Mouse (Mus musculus): Measurements from ENCODE around the gene Cbx4. TPM values are rescaled to one million over a fixed set of nuclear protein-coding genes. Genes with fewer than 3 reads are reported as not detected.
A peak's percentile ranks its signal among the peaks of the same experiment; 100 is the strongest.

The Cbx4 gene
- polyA plus RNA-seq, 1 experiment: 9.3 TPM

DNA sequence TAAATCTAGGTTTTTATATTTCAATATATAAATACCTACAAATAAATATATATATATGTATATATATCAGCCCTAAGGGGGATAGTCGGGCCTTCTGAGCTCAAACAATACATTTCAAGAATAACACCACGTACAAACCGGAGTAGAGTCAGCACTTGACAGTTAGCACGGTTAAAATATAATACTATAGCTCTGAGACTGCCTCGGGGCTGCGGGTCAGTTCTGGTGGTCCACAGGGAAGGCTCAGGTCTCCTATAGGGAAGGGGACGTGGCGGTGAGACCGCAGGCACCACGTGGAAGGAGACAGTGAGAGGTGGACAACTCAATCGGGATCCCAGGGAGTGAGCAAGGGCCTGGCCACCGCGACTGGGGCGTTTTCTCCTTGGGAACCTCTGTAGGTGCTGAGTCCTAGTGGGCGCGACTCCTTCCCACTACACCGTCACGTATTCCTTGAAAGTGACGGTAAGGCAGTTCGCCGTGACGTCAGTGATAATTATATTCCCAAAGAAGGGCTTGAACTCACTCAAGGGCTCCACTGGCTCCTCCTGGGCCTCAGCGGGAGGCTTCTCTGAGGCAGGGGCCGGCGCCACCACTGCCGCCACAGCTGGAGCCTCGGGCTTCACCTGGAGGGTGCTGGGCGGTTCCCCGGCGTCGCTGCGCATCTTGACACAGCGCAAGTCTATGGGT, 5.4 kb downstream of the Cbx4 start:
- H3K36me3 ChIP-seq (ENCODE audit: control insufficient read depth, insufficient read depth, low read length): peaks cover 6% of the 10 kb centered on the region; the same call in 1 of the 2 replicates
- no peaks in the 10 kb centered on the region for H3K27me3 ChIP-seq (replicated peaks; ENCODE audit: control insufficient read depth, insufficient read depth, low read length)
- DNase-seq: no peak
- no peak overlapping the region for H3K4me3 ChIP-seq (ENCODE audit: insufficient read depth, low read depth, low read length)
- H3K4me1 ChIP-seq (ENCODE audit: control insufficient read depth, insufficient read depth, low read length): peaks cover 30% of the 10 kb centered on the region
- WGBS: 85% methylated on average over 33 of the region's 33 CpGs
- H3K27ac ChIP-seq (ENCODE audit: insufficient read depth, low read depth, low read length): no peak overlapping the region
- TF ChIP-seq POLR2A (IDR thresholded peaks at IDR 0.05; ENCODE audit: low read depth, low read length) (no peak), CTCF (conservative IDR thresholded peaks at IDR 0.05; ENCODE audit: insufficient read depth, insufficient read length, low read depth, low read length) (no peak)

DNA sequence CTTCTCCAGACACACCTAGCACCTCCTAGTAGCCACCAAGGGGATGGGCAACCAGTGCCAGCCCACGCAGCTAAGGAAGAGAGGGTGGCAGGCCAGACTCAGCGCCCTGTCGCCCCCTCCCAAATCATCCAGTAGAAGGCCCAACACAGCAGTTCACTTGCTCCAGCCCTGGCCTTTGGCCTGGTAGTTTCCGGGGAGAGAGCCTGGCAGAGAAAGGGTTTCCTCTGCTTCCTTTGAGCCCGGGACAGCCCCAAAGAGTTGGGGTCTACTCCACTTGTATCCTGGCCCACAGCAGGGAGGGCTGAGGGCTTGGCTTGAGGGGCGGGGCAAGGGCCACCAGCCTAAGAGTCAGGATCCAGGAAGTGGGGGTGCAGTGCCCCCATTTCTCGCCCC, 6.6 kb downstream of the Cbx4 start:
- H3K27ac ChIP-seq (ENCODE audit: insufficient read depth, low read depth, low read length): no peak overlapping the region
- no peaks in the 10 kb centered on the region for H3K27me3 ChIP-seq (replicated peaks; ENCODE audit: control insufficient read depth, insufficient read depth, low read length)
- H3K36me3 ChIP-seq (ENCODE audit: control insufficient read depth, insufficient read depth, low read length): peaks cover 6% of the 10 kb centered on the region; the same call in 1 of the 2 replicates
- H3K4me3 ChIP-seq (ENCODE audit: insufficient read depth, low read depth, low read length): no peak overlapping the region
- H3K4me1 ChIP-seq (ENCODE audit: control insufficient read depth, insufficient read depth, low read length): peaks cover 29% of the 10 kb centered on the region
- no peak for TF ChIP-seq CTCF (conservative IDR thresholded peaks at IDR 0.05; ENCODE audit: insufficient read depth, insufficient read length, low read depth, low read length)
- WGBS: 56% methylated on average over 7 of the region's 7 CpGs
- no peak for DNase-seq

DNA sequence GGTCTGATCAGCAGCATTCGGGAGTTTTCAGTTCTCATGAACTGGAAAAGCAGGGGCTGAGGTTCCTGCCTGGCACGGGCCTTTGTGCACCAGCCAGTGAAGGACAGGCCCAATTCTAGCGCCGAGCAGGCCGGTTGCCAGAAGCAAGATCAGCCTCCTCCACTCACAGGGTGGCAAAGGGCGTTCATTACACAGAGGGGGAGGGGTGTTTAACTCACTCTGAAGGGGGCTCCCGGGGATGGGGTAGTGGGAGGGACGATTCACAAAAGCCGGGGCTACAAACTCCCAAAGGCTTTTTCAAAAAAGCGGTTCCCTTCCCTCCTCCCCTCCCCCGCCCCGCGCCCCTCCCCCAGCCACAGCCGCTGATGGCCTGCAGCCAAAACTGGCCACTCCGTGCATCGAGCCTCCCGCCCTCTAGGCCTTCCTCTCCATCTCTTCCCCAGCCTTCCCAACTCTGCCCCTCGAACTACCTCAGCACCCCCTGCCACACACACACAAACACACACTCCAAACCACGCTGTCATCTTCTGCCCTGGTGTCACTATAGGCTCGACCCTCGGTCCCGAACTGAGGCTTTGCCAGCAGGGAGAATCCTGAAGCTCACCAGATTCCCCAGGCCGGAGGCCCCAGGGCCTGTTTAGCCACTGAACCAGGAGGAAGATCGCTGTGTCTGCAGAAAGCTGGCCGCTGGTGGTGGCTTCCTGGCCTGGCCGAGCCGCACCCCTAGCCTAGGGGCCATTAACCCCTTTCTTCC, 7.2 kb downstream of the Cbx4 start:
- no peak overlapping the region for H3K27ac ChIP-seq (ENCODE audit: insufficient read depth, low read depth, low read length)
- no peaks in the 10 kb centered on the region for H3K27me3 ChIP-seq (replicated peaks; ENCODE audit: control insufficient read depth, insufficient read depth, low read length)
- 9% methylated on average over 27 of the region's 27 CpGs for WGBS
- peaks cover 6% of the 10 kb centered on the region; the same call in 1 of the 2 replicates for H3K36me3 ChIP-seq (ENCODE audit: control insufficient read depth, insufficient read depth, low read length)
- no peak overlapping the region for H3K4me3 ChIP-seq (ENCODE audit: insufficient read depth, low read depth, low read length)
- peaks cover 26% of the 10 kb centered on the region for H3K4me1 ChIP-seq (ENCODE audit: control insufficient read depth, insufficient read depth, low read length)
- TF ChIP-seq CTCF (conservative IDR thresholded peaks at IDR 0.05; ENCODE audit: insufficient read depth, insufficient read length, low read depth, low read length) (no peak), POLR2A (IDR thresholded peaks at IDR 0.05; ENCODE audit: low read depth, low read length) (no peak)
- peak; percentile 88 for DNase-seq

DNA sequence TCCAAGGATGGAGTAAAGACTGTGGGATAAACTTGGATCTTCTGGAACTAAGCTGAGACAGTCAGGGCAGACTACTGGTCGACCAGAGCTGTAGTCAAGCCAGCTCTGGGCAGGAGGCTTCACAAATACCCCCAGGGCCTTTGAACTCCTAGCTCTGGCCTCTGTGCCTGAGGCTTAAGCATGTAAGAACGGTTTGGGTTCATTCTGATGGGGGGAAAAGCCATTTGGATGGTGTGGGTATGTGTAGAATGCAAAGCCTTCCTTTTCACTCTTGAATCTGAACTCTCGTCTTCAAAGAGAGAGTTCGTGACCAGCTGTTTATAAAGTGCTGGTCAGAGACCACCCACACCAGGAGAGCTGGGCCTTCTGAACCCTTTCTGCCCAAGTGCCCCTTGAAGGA, 8.3 kb downstream of the Cbx4 start:
- Histone ChIP-seq H3K4me1 (ENCODE audit: control insufficient read depth, insufficient read depth, low read length) (peaks cover 18% of the 10 kb centered on the region), H3K27ac (ENCODE audit: insufficient read depth, low read depth, low read length) (no peak overlapping the region), H3K36me3 (ENCODE audit: control insufficient read depth, insufficient read depth, low read length) (peaks cover 6% of the 10 kb centered on the region; the same call in 1 of the 2 replicates), H3K4me3 (ENCODE audit: insufficient read depth, low read depth, low read length) (no peak overlapping the region), H3K27me3 (replicated peaks; ENCODE audit: control insufficient read depth, insufficient read depth, low read length) (no peaks in the 10 kb centered on the region)
- TF ChIP-seq CTCF (conservative IDR thresholded peaks at IDR 0.05; ENCODE audit: insufficient read depth, insufficient read length, low read depth, low read length): no peak
- TF ChIP-seq POLR2A (IDR thresholded peaks at IDR 0.05; ENCODE audit: low read depth, low read length): no peak
- 86% methylated on average over 4 of the region's 4 CpGs for WGBS
- no peak for DNase-seq

DNA sequence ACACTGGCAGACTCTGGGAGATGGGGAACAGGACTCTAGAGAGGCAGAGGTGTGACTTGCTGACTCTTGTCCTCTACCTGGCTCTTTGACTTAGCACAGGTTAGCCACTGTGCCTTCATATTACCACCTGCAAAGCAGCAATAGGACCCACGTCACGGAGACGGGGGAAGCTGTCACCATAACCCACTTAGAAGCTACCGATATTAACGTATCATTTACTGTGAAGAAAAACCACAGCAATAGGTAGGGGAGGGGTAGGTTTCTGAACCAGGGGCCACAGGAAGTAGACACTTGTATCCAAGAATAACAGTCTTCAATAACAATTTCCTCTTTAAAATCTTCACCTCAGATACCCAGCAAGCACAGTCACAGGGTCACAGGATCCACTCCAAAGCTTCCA, 10.2 kb downstream of the Cbx4 start:
- DNase-seq: no peak
- WGBS: 87% methylated on average over 5 of the region's 5 CpGs
- no peak overlapping the region for H3K27ac ChIP-seq (ENCODE audit: insufficient read depth, low read depth, low read length)
- no peak for TF ChIP-seq POLR2A (IDR thresholded peaks at IDR 0.05; ENCODE audit: low read depth, low read length)
- no peak for TF ChIP-seq CTCF (conservative IDR thresholded peaks at IDR 0.05; ENCODE audit: insufficient read depth, insufficient read length, low read depth, low read length)
- H3K27me3 ChIP-seq (replicated peaks; ENCODE audit: control insufficient read depth, insufficient read depth, low read length): no peaks in the 10 kb centered on the region
- H3K36me3 ChIP-seq (ENCODE audit: control insufficient read depth, insufficient read depth, low read length): peaks cover 4% of the 10 kb centered on the region; the same call in 1 of the 2 replicates
- H3K4me3 ChIP-seq (ENCODE audit: insufficient read depth, low read depth, low read length): no peak overlapping the region
- peaks cover 15% of the 10 kb centered on the region; the same call in 1 of the 2 replicates for H3K4me1 ChIP-seq (ENCODE audit: control insufficient read depth, insufficient read depth, low read length)

DNA sequence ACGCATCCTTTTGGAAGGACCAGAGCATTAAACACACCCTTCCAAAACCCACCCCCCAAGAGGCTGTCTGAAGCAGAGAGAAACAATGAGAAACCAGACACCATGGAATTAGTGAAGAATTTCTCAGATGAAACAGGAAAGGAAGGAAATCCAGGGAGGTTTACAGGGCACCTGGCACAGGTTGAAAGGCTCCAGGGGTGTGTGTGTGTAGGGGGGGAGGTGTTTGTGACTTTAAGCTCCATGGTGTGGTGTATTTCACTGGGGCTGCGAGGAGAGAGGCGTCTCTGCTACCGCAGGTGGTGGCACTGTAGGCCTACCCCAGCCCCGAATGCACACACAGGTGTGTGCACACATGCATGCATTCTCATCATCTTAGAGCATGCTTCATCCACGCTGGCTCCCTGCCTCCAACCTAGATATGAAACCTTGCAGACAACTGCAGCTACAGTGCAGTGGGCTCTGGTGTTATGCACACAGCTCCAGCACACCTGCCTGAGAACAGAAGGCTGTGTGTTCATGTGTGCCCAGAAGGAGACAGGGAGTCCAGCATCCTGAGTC, 12.1 kb downstream of the Cbx4 start:
- TF ChIP-seq CTCF (conservative IDR thresholded peaks at IDR 0.05; ENCODE audit: insufficient read depth, insufficient read length, low read depth, low read length) (no peak), POLR2A (IDR thresholded peaks at IDR 0.05; ENCODE audit: low read depth, low read length) (no peak)
- Histone ChIP-seq H3K4me3 (ENCODE audit: insufficient read depth, low read depth, low read length) (no peak overlapping the region), H3K27me3 (replicated peaks; ENCODE audit: control insufficient read depth, insufficient read depth, low read length) (no peaks in the 10 kb centered on the region), H3K36me3 (ENCODE audit: control insufficient read depth, insufficient read depth, low read length) (no peaks in the 10 kb centered on the region), H3K4me1 (ENCODE audit: control insufficient read depth, insufficient read depth, low read length) (peaks cover 9% of the 10 kb centered on the region; the same call in 1 of the 2 replicates), H3K27ac (ENCODE audit: insufficient read depth, low read depth, low read length) (no peak overlapping the region)
- 82% methylated on average over 6 of the region's 6 CpGs for WGBS
- no peak for DNase-seq

DNA sequence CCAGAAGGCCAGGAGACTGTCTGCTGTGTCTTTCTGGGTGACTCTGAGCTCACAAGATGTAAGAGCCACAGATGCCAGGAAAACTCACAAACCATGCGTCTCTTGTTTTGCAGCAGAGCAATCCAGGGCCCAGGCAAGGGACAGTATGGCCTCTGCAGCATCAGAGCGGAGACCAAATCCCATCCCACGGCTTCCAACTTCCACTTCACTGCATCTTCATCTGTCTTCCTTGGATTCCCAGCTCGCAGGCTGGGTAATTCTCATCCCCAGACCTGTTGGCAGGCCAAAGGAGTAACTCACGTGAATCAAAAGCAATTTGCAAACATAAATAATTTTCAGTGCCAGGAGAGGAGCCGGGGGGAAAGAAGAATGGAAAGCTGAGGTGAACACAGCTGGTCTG, 13.0 kb downstream of the Cbx4 start:
- TF ChIP-seq CTCF (conservative IDR thresholded peaks at IDR 0.05; ENCODE audit: insufficient read depth, insufficient read length, low read depth, low read length) (no peak), POLR2A (IDR thresholded peaks at IDR 0.05; ENCODE audit: low read depth, low read length) (no peak)
- H3K4me3 ChIP-seq (ENCODE audit: insufficient read depth, low read depth, low read length): no peak overlapping the region
- peaks cover 3% of the 10 kb centered on the region; the same call in 1 of the 2 replicates for H3K4me1 ChIP-seq (ENCODE audit: control insufficient read depth, insufficient read depth, low read length)
- no peak overlapping the region for H3K27ac ChIP-seq (ENCODE audit: insufficient read depth, low read depth, low read length)
- no peaks in the 10 kb centered on the region for H3K27me3 ChIP-seq (replicated peaks; ENCODE audit: control insufficient read depth, insufficient read depth, low read length)
- DNase-seq: no peak
- H3K36me3 ChIP-seq (ENCODE audit: control insufficient read depth, insufficient read depth, low read length): no peaks in the 10 kb centered on the region
- 81% methylated on average over 6 of the region's 6 CpGs for WGBS
